Mouse (Mus musculus) spleen, adult 2 months (tissue): ENCODE results near the gene Spem2. TPM values are rescaled to one million over a fixed set of nuclear protein-coding genes. Genes with fewer than 3 reads are reported as not detected.
A peak's percentile ranks its signal among the peaks of the same experiment; 100 is the strongest.

Source experiments
- DNase-seq, 2 experiments: peaks; one replicate each; pipeline versions ENCODE4 v3.0.0 to v3.0.0-alpha.2; 2012 to 2021; ENCODE audit warnings: low spot score in 2 of 2, low read depth in 1 of 2
- H3K27ac ChIP-seq: fragments of 200-500 bp; 2 replicates; pipeline ENCODE4 v1.5.1; 2012; ENCODE audit warnings: low read length, inconsistent platforms; ENCODE audit not compliant: insufficient read depth
- H3K27me3 ChIP-seq: fragments of 200-500 bp; 2 replicates; pipeline ENCODE4 v1.6.1; 2012; ENCODE audit warnings: mild to moderate bottlenecking, moderate library complexity, low read length, inconsistent platforms; ENCODE audit not compliant: control insufficient read depth, insufficient read depth
- H3K36me3 ChIP-seq: fragments of 200-500 bp; 2 replicates; pipeline ENCODE4 v1.6.1; 2012; ENCODE audit warnings: mild to moderate bottlenecking, low read length, inconsistent platforms; ENCODE audit not compliant: control insufficient read depth, insufficient read depth
- H3K4me1 ChIP-seq: fragments of 200-500 bp; 2 replicates; pipeline ENCODE4 v1.6.1; 2011; ENCODE audit warnings: inconsistent platforms; ENCODE audit not compliant: control insufficient read depth, insufficient read depth, insufficient read length
- H3K4me3 ChIP-seq: fragments of 200-500 bp; 2 replicates; pipeline ENCODE4 v1.5.1; 2011; ENCODE audit warnings: mild to moderate bottlenecking, inconsistent platforms; ENCODE audit not compliant: insufficient read depth, insufficient read length; ENCODE audit errors: extremely low read depth
- CTCF ChIP-seq: fragments of 200-500 bp; IDR thresholded peaks from 2 replicates; pipeline ENCODE4 v1.5.1; 2011; ENCODE audit warnings: mild to moderate bottlenecking, inconsistent platforms; ENCODE audit not compliant: insufficient read depth, insufficient read length, insufficient replicate concordance; ENCODE audit errors: extremely low read depth
- POLR2A ChIP-seq: fragments of 200-500 bp; IDR thresholded peaks from 2 replicates; pipeline ENCODE4 v1.6.1; 2011; ENCODE audit warnings: low read depth, low read length, inconsistent platforms
- WGBS: fragments of 180-500 bp; shearing (Covaris S2); methylation state at CpG from one replicate; pipeline ENCODE4 v1.1.7; 2018; 5-methylcytosine and 5-hydroxymethylcytosine counted together
- polyA plus RNA-seq: library from polyadenylated mRNA; depleted of rRNA; stranded (reverse); fragments of >200 nt; gene quantifications from 2 replicates; pipeline ENCODE4 v1.2.3, GENCODE M21; 2012

The Spem2 gene
- polyA plus RNA-seq, 1 experiment = not detected

DNA sequence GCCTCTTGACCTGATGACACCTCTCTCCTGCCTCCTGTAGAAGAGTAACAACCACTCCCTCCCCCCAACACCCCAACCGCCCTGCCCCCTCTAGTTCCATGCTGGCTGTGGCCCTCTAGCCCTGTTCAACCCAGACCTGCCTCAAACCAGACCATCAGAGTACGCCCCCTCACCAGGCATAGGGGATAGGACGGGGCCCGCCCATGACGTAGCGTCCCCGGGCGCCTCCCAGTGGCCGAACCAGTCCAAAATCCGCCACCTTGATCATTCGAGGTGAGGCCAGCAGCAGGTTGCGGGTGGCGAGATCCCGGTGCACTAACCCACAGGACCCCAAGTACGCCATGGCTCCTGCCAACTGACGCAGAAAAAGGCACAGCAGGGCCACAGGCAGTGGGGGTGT is 37.1 kb upstream of the Spem2 start:
- TF ChIP-seq POLR2A = no peak
- peak; percentile 50; the same call in 1 of the 2 replicates for TF ChIP-seq CTCF
- peak in 1 of 2 experiments; percentile 55 for DNase-seq
- no peaks in the 10 kb centered on the region for H3K36me3 ChIP-seq
- H3K27me3 ChIP-seq = no peaks in the 10 kb centered on the region
- no peak overlapping the region for H3K27ac ChIP-seq
- 24% methylated on average over 16 of the region's 16 CpGs for WGBS
- no peak overlapping the region for H3K4me3 ChIP-seq
- H3K4me1 ChIP-seq = peaks cover 5% of the 10 kb centered on the region; the same call in 1 of the 2 replicates

GRCm38 (mm10) chr11:69854680-69855079 is 36.4 kb upstream of the Spem2 start:
- Histone ChIP-seq H3K4me3 (no peak overlapping the region), H3K27me3 (no peaks in the 10 kb centered on the region), H3K4me1 (peaks cover 7% of the 10 kb centered on the region; the same call in 1 of the 2 replicates), H3K27ac (peak overlapping the region; percentile 35; the same call in 1 of the 2 replicates), H3K36me3 (no peaks in the 10 kb centered on the region)
- TF ChIP-seq POLR2A = no peak
- WGBS = 57% methylated on average over 10 of the region's 10 CpGs
- DNase-seq = no peak

DNA sequence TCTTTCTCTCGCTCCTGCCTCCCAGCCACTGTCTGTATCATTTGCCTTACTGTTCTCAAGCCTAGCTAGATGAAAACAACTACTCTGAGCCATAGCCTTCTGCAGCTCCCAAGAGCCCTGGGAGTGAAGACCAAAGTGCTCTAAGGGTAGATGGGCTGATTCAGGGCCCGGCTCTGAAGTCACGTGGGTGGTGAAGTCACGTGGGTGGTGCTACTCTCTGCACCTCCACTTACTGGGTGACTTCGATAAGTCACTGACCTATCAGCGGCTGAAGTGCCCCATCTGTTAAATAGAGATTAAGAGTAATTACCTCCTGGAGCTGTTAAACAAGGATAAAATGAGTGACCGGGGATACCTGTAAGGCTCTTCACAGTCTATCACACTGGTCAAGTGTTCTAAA is 35.7 kb upstream of the Spem2 start:
- TF ChIP-seq POLR2A (no peak), CTCF (no peak)
- WGBS = 35% methylated on average over 7 of the region's 7 CpGs
- no peak for DNase-seq
- H3K36me3 ChIP-seq = no peaks in the 10 kb centered on the region
- peaks cover 7% of the 10 kb centered on the region; the same call in 1 of the 2 replicates for H3K4me1 ChIP-seq
- H3K27me3 ChIP-seq = no peaks in the 10 kb centered on the region
- no peak overlapping the region for H3K27ac ChIP-seq
- H3K4me3 ChIP-seq = no peak overlapping the region

DNA sequence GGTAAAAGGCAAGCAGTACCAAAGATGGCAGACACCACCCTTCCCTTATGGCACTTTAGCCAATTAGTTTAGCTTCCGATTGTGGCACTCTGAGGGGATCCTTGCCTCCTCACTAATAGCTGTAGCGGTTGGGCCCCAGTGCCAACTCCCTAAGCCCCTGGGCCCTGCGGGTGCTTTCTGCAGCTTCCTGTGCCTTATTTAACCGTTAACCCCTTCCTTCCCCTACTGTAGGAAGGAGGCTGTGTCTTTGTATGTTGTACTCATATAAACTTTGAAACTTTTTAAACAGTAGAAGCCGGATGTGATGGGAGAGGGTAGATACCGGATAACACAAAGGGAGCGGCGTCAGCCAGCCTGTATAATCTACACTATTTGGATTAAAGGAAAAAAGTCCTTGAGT is 32.5 kb upstream of the Spem2 start:
- Histone ChIP-seq H3K4me1 (peaks cover 18% of the 10 kb centered on the region; the same call in 1 of the 2 replicates), H3K36me3 (no peaks in the 10 kb centered on the region), H3K27ac (no peak overlapping the region), H3K27me3 (no peaks in the 10 kb centered on the region), H3K4me3 (no peak overlapping the region)
- no peak for DNase-seq
- TF ChIP-seq CTCF (no peak), POLR2A (no peak)
- 18% methylated on average over 8 of the region's 8 CpGs for WGBS

- DNase-seq = no peak
- WGBS = 79% methylated on average over 15 of the region's 15 CpGs
- H3K4me1 ChIP-seq = peaks cover 18% of the 10 kb centered on the region; the same call in 1 of the 2 replicates
- H3K27me3 ChIP-seq = no peaks in the 10 kb centered on the region
- no peak overlapping the region for H3K27ac ChIP-seq
- TF ChIP-seq POLR2A = no peak
- TF ChIP-seq CTCF = no peak
- no peak overlapping the region for H3K4me3 ChIP-seq
- H3K36me3 ChIP-seq = no peaks in the 10 kb centered on the region
Observed at GRCm38 (mm10) chr11:69849884-69850283, 31.6 kb upstream of the Spem2 start.

DNA sequence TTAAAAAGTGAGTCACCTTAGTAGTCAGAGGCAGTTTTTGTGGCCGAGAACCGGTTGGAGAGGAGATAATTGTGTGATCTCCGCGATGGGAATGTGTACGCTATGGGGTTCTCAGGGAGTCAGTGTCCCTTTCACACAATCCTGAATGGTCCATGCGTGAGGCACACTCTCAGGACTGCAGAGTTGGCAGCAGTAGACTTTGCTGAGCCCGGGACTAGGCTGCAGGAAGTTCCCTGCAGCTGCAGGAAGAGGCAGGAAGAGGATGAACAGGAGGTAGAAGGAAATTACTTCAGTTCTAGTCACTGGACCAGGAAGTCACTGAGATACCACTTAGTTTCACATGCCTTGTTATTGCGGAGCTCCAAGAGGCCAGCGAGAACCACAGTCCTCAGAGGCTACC is 30.9 kb upstream of the Spem2 start:
- 59% methylated on average over 9 of the region's 9 CpGs for whole genome bisulfite sequencing
- Histone ChIP-seq H3K4me3 (no peak overlapping the region), H3K36me3 (no peaks in the 10 kb centered on the region), H3K27me3 (no peaks in the 10 kb centered on the region), H3K4me1 (peaks cover 18% of the 10 kb centered on the region; the same call in 1 of the 2 replicates), H3K27ac (no peak overlapping the region)
- no peak for TF ChIP-seq CTCF
- no peak for TF ChIP-seq POLR2A
- DNase-seq = no peak

DNA sequence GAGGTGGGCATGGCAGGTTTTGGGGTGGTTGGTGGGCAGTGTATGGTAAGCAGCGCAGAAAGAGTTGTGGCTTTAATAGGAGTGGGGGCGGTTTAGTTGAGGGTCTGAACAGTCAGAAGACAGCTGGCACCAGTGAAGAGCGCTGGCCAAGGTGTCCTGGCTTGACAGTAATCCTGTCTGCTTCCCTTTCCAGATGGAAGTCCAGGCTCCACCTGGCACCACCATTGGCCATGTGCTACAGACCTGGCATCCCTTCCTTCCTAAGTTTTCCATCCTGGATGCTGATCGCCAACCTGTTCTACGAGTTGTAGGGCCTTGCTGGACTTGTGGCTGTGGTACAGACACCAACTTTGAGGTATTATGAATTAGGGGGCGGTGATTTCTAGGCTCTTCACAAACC is 29.8 kb upstream of the Spem2 start:
- no peak for TF ChIP-seq POLR2A
- no peak for TF ChIP-seq CTCF
- no peak overlapping the region for H3K4me3 ChIP-seq
- H3K27ac ChIP-seq = no peak overlapping the region
- H3K27me3 ChIP-seq = no peaks in the 10 kb centered on the region
- WGBS = 95% methylated on average over 6 of the region's 6 CpGs
- no peaks in the 10 kb centered on the region for H3K36me3 ChIP-seq
- peaks cover 18% of the 10 kb centered on the region; the same call in 1 of the 2 replicates for H3K4me1 ChIP-seq
- no peak for DNase-seq
